Mouse (Mus musculus) ES-CJ7 (cell line): ENCODE measurements at regions not wholly inside any gene's neighbourhood (a gene's known extent, or its start where the extent isn't known, plus 50 kb on each side); places are given as distances from the start of the nearest gene placed in this dataset.
A peak's percentile ranks its signal among the peaks of the same experiment; 100 is the strongest.

Source experiments
- DNase-seq: peaks from one replicate; pipeline ENCODE4 v3.0.0; 2011; ENCODE audit warnings: low read depth, low spot score

DNA sequence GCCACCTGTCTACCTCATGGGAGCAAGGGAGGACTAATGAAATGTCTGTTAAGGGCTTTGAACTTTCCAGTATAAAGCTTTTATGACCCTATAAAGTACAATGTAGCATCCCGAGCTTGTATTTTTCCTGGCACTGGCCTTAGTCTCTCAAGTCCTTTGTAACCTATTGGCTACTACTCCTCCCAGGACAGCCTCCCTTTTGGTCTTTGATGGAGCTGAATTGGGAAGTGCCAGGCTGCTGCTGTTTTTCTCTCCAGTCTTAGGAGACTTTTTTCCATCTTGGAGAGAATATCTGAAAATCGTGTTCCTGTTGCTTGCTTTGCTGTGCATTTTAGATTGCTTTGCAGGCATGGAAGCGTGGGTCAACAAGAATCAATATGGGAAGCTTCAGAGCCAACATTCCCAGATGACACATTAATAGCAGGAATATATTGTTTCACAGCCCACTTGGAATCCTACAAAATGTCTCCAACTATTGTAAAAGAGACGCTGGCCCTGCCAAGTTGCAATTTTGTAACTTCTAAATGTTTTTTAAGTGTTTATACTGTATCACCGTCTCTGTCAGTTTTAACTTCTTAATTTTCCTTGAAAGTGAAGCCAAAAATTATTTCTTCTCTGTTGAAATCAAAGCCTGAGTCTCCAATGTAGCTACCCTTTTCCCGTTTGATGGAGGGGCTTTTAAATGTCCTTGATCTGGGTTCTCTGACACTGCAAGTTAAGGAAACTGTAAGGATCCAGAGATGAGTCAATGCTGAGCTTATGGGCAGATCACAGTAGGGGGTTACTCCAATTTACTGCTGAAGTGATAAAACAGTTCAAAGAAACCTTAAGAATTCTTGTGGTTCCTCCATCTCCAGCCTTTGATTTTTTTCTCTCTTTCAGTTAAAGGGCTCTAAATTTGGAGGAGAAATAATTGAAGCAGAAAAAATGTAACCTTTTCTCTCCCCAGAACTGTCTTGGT, 603.3 kb downstream of the Ptprc start:
- no peak for DNase-seq

DNA sequence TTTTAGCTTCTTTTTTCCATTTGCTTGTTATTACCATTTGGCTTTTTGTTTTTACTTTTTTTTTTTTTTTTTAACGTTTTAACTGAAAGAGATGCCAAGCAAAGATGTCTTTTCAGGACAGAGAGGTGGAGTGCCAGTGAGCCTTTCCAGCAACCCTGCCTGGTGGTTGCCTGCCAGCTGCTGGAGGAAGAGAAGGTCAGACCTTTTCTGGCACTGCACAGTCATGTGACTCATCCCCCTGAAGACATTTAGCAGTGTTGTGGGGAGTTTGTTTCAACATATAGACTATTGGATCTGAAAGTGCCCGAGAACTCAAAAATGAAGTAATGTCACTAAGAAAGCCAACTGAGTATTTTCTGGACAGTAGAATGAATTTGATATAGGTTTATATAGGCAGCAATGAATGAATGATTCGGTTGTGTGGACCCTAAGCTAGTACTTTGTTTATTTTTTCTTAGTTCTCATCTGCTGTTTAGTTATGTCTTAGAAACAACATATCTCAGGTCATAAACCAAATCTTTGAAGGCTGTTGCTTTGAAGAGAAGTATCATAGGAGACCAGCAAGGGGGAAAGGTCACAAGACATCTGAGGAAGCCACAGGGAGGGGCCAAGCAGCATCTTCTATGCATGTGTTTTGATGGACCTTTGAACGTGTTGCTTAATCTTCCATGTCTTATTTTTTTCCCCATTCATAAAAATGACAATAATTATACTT, 604.2 kb downstream of the Ptprc start:
- DNase-seq: no peak

- DNase-seq: no peak
Observed at GRCm38 (mm10) chr1:137567526-137567925, 607.3 kb upstream of the Nr5a2 start.

DNA sequence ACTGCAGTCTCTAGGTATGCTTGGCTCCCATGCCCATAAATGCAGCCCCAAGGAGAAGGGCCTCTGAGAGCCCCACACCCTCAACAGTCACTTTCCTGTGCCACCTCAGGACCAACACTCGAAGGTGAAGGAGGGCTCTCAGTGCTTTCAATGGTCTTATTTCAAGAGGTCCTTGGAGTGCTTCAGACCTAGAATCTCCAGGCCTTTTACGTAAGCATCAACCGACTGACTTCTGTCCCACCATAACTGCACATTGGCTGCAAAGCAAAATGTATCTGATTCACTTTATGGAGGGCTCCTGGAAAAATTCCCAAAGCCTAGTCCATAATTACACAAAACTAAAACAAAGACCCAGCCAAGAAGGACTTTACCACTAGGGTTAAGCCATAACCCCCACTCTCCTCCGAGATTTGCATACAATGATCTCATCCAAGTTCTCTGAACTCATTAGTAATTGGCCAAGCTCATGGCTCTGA, 605.4 kb upstream of the Nr5a2 start:
- no peak for DNase-seq

- no peak for DNase-seq
Observed at GRCm38 (mm10) chr1:137561686-137562085, 601.4 kb upstream of the Nr5a2 start.

DNA sequence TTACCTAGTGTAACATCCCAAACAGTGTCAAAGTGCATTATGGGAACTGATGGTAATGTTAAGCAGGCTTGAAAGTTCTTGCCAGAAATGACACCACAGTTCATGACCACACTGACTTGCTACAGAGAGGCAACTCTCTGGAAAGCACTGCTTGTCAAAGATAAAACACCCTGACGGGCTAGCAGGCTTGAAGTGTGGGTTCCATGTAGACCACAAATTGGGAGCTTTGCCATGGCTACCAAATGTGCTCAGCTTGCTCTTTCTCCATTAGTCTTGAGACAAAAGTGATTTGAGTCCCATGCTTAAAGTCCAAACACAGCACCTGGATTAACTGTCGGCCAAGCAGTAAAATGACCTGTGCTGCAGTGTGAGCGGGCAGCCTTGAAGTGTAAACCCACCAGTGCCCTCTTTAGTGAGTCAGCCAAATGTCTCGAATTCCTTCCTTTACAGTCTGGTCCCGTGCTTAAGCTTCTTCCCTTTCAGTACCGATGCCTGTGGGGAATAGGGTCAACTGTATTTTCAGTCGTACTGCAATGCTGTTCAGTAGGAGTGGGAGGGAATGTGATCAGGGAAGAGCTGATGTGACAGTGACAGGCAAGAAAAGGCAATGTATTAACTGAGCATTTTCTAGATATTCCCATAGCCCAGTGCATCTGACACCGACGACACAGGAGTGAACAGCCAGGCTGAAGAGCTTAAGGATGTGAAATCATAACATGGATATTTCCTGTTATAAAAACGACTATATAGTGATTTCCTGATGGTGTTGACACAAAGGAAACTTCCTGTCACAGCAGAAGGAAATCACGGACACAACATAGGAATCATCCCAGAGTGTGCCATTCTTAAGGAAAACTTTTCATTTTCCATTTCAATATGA, 600.4 kb upstream of the Nr5a2 start:
- no peak for DNase-seq

- no peak for DNase-seq
Observed at GRCm38 (mm10) chr1:137549659-137550058, 589.4 kb upstream of the Nr5a2 start.

- no peak for DNase-seq
Observed at GRCm38 (mm10) chr1:137545666-137546065, 585.4 kb upstream of the Nr5a2 start.

DNA sequence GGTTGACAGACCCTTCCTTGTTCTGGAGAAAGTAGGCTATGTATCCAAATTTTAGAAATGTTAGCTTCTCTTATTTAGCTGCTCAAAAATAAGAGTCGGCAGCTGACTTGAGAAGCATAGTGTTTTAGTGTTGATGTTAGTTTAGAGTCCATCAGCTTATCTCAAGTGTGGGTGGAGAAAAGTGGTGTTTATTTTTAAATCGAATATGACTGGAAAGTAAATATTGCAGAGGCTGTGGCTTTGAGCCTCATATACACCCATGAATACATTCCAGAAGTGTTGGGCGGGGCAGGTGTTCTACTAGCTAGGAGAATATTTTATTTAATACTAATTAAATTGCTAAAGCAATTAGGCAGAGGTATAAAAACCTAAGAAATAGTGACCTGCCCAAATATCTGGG, 583.6 kb upstream of the Nr5a2 start:
- DNase-seq: no peak

GRCm38 (mm10) chr1:137541453-137541852, 581.2 kb upstream of the Nr5a2 start:
- DNase-seq: peak; percentile 6

DNA sequence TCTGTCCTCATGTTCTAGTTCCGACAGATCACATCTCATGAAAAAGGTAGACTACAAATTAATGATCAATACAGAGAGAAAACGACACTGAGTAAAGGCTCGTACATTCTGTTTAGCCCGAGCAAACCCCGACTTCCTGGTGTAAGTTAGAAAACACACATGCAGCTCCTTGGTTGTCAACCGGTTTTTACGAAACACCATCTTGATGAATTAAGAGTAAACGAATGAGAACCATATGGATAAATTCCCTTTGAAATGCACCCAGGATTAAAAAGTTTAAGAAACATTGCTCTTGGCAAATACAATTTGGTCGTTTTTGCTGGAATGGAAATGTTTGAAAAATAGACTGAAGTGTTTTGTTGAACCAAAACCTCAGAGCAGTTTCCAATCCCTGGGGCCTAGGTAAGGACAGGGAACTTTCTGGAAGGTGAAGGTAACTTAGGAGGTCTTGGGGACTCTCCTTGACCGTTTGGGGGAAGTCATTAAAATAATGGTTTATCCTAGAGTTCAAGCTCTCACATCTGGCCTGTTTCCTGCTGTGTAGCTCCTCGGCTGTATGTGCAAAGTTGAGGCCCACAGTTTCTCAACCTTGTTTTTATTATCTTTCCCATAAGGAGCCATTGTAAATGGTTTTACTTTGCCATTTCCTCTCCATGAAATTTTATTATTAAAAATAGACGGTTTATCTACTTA, 579.3 kb upstream of the Nr5a2 start:
- no peak for DNase-seq

DNA sequence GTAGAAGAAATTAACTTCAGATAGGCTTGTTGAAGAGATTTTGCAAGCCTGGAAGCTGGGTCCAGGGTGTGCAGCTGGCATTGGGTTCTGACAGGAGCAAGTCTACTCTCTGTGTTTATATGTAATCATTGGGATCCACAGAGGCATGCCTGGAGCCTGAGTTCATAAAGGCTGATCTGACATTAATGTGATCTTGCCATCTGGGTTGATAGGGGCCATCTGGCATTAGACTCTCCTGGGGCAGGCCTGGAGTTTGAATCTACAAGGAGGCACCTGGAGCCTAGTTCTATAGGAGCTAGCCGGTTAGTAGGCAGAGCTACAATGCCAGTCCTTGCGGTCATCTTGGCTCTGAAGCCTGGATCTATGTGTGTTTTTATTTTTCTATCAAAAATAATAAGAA, 554.5 kb upstream of the Nr5a2 start:
- no peak for DNase-seq

- no peak for DNase-seq
Observed at GRCm38 (mm10) chr1:137503704-137504422, 543.6 kb upstream of the Nr5a2 start.

DNA sequence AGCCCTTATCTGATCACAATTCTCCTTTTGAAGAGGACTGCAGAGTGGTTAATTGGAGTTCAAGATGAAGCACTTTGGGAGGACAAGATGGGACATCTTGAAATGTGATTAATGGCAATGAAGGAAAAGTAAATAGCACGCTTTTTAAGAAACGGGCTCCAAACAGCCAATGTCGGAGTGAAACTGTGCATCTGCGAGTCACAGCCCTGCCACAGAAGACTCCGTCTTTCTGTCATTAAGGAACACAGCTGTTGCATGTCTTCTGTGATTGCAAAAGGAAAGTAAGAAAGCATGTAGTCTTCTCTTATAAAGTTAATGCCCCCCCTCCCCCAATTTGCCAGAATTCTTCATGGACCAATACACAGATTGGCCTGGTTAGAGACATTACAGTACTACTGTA, 528.0 kb upstream of the Nr5a2 start:
- DNase-seq: no peak

- DNase-seq: no peak
Observed at GRCm38 (mm10) chr1:137478459-137478858, 518.2 kb upstream of the Nr5a2 start.

DNA sequence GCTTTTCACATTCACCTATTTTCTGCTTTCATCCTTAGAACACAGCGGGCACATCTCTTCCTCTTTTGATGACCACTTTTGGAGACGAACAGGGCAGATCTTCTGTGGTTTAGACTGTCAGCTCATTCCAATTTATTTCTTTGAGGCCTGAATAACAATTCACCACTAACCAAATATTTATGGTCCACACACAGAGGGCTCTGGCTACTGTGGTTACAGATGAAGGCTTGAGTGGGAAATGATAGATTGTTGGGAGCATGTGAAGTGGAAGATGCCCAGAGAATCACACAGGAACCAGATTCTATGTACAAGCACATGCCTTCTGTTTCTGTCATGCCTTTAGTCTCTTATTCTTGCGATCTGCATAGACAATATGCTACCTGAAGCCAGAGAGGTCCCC, 517.0 kb upstream of the Nr5a2 start:
- no peak for DNase-seq

- DNase-seq: no peak
Observed at GRCm38 (mm10) chr1:137474858-137475257, 514.6 kb upstream of the Nr5a2 start.

GRCm38 (mm10) chr1:137473800-137474685, 513.8 kb upstream of the Nr5a2 start:
- no peak for DNase-seq

DNA sequence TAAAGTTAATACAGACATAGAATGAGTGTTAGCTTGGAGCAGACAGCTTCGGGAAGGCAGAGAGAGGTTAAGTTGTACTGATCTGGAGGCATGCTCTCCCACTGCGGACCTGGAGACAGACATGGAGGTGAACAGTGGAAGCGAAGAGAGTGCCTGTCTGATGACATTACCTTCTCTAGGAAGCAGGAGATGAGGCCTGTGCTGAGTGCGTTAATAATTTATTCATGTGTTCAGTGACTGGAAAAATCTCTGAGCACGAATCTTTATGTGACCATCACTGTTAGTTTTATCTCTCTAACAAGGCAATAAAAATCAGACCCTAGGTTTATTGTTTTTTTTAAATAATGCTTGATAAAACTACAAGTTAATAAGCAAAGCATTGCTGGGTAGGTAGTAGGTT, 504.7 kb upstream of the Nr5a2 start:
- DNase-seq: no peak
